Mouse (Mus musculus) gastrocnemius, postnatal 36 days (tissue): ENCODE results near the gene Pgrmc1. TPM values are rescaled to one million over a fixed set of nuclear protein-coding genes. Genes with fewer than 3 reads are reported as not detected.
"Not testable (repeated sequence)": the region's sequence is repeated elsewhere in the genome, so short reads cannot be mapped to it uniquely, and the experiment has no call there.

Experiments
- DNase-seq, 2 experiments: peaks; one replicate each; pipeline ENCODE4 v3.0.0; 2022
- intact Hi-C: fragments of 180-260 bp; cut with DNase I; formaldehyde crosslinking; loops from one replicate; pipeline ENCODE4 v1.15.1; 2025
- long read RNA-seq, 2 experiments: library from polyadenylated mRNA; stranded (forward); transcript quantifications; one replicate each; pipeline ENCODE4 v2.0.0; 2021
- total RNA-seq, 2 experiments: library from RNA; stranded (reverse); gene quantifications; 2 replicates each; pipeline ENCODE4 v1.2.3; 2021

Gene Pgrmc1
- 1 to 10 TPM; 6.4 to 8.0 TPM for total RNA-seq
- long read RNA-seq, experiment 1, transcript Pgrmc1-201 (3 exons, 1,857 nt), result major isoform, 8 of 11 reads
- long read RNA-seq, experiment 1, partial matches to known transcripts, result 0 of 11 reads
- long read RNA-seq, experiment 1, other reads (novel, unspliced or antisense), result 3 of 11 reads
- long read RNA-seq, experiment 2, transcript Pgrmc1-201 (3 exons, 1,857 nt), result major isoform, 14 of 14 reads
- long read RNA-seq, experiment 2, partial matches to known transcripts, result 0 of 14 reads
- long read RNA-seq, experiment 2, other reads (novel, unspliced or antisense), result 0 of 14 reads

DNA sequence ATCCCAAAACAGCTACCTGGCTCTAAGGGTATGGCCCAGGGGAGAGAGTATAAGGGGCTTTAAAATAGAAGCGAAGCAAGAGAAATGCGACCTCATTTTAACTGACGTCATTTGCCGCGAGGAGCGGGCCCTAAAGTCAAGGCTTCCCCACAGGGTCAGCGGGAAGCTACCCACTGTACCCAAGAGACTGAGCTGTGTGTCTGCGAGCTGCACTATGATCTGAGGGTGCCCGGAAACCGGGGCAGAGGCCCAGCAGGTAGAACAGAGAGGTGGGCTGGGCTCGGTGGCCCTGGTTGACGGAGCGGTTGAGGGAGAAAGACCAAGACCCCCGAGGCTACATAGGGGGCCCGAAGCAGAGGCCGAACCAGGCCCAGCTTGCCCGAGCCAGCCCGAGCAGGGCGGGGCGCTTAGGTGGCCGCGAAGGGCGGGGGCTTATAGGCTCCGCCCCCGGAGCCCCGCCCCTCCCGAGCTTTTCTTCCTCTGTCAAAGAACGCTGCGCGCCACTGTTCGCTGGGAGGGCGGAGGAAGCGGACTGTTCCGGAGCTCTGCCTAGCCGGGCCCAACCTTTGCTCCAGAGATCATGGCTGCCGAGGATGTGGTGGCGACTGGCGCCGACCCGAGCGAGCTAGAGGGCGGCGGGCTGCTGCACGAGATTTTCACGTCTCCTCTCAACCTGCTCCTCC lies at the start of gene Pgrmc1:
Gene Pgrmc1, plus strand, starts transcription at position 500 of the 683 bp plus-strand sequence.
- DNase-seq, result peak; percentile 66 to 75
- intact Hi-C loops, result no loop called here

DNA sequence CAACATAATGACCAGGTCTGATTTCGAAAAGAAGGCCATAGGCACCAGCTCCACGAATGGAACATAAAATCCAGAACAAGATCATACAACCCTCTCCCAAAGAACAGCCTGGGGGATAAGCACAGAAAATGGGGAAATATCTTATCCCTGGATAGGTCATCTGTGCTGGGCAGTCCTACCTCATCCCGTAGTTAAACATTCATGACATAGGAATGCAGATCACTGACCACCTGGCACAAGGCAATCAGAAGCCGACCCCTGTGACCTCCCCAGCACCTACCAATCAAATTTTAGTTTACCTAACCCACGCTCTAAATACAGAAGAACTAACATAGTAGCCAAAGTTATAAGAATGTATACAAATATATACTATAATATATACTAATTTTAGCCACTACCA lies 49.2 kb upstream of the Pgrmc1 start:
- intact Hi-C loops, result no loop called here
- DNase-seq, result no peak

DNA sequence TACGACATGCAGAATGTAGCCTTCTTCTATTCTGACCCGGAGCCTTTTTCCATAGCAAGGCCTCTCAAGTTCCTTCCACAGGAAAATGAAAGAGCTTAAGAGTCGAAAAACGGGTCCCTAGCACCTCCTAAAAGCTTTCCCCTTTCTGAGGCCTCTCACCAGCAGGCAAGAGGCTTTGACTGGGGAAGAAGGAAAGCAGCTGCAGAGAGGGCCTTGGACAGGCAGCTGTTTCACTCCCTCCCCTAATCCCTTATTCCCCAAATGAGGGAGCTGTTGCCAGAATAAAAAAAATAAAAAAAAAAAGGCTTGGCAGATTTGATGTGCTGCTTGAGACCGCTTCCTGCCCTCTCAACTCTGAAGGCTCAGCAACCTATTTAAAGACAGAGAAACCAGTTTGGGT lies 47.1 kb upstream of the Pgrmc1 start:
- DNase-seq, result peak in 1 of 2 experiments; percentile 22
- intact Hi-C loops, result no loop called here

DNA sequence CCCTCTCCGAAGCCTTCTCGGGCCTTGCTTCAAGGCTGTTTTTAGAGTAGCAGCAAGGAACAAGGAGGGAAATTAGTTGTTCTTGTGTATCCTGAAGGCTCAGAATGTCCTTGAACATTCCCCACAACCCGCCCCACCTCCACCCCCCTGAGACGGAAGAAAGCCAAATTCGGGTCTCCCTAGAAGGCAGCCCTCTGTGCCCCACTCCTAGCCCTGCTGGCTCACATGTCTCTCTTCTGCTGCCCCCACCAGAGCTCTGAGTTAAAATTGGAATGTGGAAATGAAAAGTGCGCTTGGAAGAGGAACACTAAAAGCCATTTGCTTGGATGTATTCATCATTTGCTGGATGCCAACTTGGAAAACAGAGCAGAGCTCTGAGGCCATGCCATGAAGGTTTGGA lies 46.7 kb upstream of the Pgrmc1 start:
- intact Hi-C loops, result no loop called here
- DNase-seq, result no peak

DNA sequence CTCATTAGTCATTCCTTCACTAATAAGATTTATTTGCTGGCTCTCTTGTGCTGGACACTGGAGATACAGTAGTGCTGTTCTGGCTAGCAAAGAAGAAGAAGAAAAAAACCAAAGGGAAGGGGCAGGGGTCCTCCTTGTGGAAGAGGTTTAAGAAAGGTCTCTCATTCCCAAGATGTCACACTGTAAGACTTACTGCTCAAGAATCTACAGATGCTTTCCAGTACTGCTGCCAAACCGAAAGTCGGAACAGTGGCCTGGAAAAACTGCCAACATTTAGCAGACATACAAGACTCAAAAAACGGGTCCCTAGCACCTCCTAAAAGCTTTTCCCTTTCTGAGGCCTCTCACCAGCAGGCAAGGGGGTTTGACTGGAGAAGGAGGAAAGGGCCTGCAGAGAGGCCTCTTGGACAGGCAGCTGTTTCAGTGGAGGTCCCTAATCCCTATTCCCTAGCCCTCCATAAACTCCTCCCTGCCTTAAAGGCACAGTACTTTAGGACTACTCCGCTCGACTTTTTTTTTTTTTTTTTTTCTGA lies 45.9 kb upstream of the Pgrmc1 start:
- intact Hi-C loops, result no loop called here
- DNase-seq, result peak; percentile 16 to 30

DNA sequence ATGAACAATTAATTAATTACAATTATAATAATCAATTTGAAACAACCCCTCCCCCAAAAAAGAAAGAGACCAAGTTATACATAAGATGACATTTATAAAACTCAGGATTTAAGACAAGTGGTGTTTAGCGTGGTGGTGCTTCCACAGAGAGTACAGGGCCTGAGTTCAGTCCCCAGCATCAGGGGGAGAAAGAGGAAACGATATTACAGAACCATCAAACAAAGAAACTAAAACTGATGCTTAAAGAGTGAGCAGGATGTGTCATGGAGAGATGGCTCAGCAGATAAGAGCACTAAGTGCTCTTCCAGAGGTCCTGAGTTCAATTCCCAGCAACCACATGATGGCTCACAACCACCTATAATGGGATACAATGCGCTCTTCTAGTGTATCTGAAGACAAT lies 45.3 kb upstream of the Pgrmc1 start:
- intact Hi-C loops, result no loop called here
- no peak for DNase-seq

DNA sequence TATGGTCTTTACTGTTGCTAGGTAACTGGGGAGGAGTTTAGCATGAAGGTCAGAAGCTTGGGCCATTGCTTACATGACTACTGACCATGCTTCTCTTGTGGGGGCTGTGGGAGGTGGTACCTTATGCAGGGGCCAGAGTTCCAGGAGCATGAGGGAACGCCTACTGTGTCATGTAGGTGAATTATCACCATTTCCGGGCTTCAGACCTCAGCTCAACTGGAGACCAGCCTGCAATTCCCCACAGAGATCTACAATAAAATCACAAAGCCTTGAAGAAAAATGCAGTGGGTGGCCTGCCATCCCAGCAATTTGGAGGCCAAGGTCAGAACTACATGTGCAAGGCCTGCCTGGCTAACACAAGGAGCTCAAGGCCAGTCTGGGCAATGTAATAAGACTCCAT lies 42.8 kb upstream of the Pgrmc1 start:
- DNase-seq, intact Hi-C loops: not testable (repeated sequence)

DNA sequence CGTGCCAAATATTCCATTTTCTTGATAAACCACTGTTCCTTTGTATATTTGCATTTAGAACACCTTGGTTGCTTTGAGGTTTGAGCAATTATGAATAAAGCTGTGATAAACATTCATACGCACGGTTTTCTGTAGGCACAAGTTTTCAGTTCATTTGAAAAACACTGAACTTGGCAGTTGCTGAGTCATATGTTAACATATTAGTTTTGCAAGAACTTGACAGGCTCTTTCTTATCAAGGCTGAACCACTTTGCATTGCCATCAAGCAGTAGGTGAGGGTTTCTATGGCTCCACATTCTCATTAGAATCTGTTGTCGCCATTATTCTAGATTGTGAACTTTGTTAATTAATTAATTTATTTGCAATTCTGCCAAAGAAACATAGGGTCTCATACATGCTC lies 37.8 kb upstream of the Pgrmc1 start:
- intact Hi-C loops, result no loop called here
- DNase-seq, result no peak

DNA sequence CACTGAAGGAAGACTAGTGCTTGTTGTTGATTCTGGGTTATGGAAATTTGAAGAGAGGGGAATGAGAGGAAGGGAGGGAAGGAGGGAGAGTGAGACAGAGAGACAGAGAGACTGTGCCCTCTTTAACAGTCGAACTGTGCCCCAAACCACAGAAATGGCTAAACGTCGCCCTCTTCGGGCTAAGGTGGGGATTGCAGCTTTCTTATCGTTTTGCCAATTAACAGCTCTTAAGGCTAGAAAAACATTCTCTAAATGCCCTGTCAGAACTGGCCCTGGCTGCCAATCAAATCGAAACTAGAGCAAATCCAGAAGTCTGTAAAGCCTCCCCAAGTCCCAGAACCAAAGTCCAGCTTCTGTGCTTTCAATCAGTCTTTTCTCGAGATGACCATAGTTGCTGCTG lies 36.4 kb upstream of the Pgrmc1 start:
- DNase-seq, result peak; percentile 46 to 65
- intact Hi-C loops, result loop anchor here (1.0 kb wide), 1 partner anchor 27 kb away; no protein-coding TSS in a partner anchor

DNA sequence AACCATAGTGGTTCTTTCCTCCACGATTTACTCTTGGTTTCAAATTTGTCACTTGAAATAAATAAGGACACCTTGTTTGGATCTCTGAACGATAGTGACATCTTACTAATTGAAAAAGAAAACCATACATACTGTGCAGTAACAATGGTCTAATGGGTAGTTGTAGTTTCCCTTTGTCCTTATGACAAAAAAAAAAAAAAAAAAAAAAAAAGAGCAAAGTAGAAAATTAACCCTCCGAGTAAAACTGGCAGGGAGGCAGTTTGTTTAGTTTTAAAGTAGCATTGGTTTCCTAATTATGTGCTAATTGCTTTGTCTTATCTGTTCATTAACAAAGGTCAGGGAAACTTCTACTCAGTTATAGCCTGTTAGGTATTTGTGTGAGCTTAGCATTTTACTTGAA lies 35.9 kb upstream of the Pgrmc1 start:
- no peak for DNase-seq
- intact Hi-C loops, result no loop called here

DNA sequence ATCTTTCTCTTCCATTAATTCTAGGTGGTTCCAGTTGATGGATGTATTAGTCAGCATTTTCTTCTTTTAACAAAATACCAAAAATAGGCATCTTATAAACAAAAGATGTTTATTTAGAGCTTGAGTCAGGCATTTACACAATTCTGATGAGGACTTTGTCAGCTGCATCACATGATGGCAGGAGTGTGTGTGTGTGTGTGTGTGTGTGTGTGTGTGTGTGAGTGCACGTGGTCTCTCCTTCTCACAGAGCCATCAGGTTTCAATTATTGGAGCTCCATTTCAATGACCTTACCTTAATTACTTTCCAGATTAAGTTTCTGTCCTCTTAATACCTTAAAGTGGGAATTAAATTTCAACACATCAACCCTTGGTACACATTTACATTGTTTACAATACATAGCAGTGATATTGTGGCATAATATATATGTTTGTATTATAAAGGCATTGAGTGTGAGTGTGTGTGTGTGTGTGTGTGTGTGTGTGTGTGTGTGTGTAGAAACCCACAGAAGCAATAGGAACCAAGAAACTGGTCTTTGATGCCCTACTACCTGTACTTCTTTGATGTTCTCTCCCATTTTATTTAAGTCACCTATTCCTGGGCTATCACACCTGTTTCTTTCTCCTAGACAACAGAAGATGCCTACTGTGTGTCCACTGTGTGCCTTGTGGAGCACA lies 11.2 kb upstream of the Pgrmc1 start:
- intact Hi-C loops, result no loop called here

DNA sequence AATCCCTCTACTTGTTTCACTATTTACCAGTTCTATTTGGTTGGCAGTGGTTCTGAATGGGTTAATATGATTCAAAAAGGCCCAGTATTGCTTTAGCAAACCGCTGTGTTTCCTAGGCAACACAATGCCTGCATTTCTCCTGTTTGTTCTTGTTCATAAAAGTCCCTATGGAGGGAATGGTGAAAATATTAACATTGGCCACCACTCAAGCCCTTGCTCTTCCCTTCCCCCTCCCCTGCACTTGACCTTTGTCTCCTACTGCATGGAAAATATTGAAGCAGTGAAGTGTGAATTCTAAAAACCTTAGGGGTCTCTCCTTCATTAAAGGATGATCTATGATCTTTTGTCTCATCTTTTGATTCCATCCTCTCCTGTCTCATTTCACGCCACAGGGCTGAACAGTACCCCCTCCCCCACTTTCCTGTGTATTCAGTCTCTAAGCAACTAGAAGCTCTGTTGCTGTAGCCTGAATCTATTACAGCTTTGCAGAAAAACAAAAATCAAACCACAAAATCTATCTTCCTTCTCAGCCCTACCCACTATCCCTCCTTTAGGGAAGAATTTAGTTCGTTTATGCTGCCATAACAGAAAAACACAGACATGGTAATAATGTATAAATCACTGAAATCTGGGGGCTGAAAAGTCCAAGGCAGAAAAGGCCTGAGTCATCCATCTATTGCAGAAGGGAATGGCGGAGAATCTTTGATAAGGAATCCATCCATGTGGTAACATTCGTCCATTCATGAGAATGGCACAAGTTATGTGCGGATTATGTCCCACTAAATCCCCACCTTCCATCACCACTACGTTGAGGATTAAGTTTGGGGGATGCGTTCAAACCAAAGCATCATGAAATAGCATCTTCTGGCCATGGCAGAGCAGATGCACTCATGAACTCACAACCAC lies 10.4 kb upstream of the Pgrmc1 start:
- no peak for DNase-seq
- intact Hi-C loops, result no loop called here

More for the DNA sequence above, 11.2 kb upstream of the Pgrmc1 start:
- DNase-seq, result no peak

DNA sequence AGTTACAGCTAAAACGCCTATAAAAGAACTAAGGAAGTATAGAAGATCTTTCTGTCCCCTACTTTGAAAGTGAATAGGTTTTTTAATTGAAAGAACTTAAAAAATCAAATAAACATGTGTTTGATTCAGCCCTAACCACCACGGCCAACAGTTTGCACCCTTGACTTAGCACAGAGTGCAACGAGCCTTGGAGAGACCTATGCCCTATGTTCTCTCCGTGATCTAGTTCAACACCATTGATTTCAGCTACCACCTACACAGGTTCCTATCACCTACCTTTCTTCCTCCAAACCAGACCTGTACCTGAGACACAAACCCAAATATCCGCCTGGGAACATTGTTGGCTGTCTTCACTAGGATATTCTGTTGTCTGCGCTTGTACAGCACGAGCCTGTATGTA lies 7.7 kb upstream of the Pgrmc1 start:
- no peak for DNase-seq
- intact Hi-C loops, result no loop called here

DNA sequence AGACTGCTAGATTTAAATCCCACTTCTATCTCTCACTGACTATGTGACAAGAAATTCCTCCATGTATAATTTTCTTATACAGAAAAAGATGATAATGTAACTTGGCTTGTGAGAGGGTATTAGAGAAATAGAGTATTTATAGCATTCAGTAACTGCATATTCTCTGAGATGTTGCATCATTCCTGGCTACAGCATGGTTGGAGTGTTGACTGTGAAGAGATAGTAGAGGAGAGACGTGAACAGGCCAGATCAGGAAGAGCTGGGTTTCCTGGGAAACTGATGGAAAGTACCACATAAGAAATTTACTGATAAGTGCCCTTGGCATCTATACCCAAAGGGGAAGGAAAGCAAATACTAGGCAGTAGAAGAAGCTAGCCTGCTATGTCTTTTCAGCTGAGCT lies 6.9 kb upstream of the Pgrmc1 start:
- DNase-seq, result no peak
- intact Hi-C loops, result no loop called here

DNA sequence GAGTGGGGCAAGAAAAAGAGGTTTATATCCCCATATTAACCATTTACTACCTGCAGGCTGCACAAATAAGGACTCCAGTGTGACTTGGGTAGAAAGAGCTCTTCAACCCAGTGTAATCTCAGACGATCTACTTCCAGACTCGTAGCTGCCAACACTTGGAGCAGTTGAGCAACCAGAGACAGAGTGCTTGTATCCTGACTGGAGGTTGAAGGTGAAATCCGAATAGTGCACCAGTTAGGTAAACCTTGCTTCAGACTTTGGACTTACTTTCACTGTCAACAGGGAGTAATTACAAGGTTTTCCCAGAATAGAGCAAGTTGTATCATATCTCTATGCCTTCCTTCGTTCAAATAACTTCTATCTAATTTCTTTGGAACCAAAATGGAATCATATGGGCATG lies 6.5 kb upstream of the Pgrmc1 start:
- DNase-seq, result no peak

DNA sequence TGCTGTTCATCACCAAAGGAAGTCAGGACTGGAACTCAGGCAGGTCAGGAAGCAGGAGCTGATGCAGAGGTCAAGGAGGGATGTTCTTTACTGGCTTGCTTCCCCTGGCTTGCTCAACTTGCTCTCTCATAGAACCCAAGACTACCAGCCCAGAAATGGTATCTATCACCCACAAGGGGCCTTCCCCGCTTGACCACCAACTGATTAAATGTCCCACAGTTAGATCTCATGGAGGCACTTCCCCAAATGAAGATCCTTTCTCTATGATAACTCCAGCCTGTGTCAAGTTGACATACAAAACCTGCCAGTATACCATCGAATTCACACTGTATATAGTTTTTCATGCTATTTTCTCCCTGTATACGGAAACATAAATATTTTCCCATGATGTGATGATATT lies 2.8 kb upstream of the Pgrmc1 start:
- intact Hi-C loops, result no loop called here

More for the DNA sequence above, 6.5 kb upstream of the Pgrmc1 start:
- intact Hi-C loops, result no loop called here

DNA sequence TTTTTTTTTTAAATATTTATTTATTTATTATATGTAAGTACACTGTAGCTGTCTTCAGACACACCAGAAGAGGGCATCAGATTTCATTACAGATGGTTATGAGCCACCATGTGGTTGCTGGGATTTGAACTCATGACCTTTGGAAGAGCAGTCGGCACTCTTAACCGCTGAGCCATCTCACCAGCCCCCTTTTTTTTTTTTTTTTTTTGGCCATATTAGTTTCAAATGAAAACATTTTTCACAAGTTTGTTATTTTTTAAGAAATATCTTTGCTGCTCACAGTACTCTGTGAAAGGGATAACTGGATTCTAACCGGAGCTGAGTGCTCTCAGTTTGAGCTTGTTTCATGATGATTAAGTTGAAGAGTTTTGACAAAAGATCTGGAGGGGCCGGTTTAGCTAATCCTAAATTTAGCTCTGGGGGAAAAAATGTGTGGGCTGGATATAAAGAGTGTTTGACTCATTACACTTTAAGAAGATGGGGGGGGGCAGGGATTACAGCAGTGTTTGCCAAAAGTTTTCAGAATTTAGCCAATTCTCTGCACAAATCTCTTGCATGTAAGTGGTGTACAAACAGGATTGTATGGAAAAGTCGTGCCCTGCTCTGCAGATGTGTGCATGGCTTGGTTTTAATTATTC lies 1.4 kb upstream of the Pgrmc1 start:
- DNase-seq, intact Hi-C loops: not testable (repeated sequence)

More for the DNA sequence above, 2.8 kb upstream of the Pgrmc1 start:
- no peak for DNase-seq

DNA sequence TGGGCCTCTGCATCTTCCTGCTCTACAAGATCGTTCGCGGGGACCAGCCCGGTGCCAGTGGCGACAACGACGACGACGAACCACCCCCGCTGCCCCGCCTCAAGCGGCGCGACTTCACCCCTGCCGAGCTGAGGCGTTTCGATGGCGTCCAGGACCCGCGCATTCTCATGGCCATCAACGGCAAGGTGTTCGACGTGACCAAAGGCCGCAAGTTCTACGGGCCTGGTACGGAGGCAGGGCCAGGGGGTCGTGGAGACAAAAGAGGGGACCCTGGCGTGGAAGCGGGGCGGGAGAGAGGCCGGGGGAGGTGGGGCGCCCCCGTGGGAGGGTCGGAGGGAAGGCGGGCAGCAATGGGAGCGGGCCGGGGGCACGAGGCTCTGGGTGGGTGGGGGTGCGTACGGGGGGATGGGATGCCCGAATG lies 394 bp downstream of the Pgrmc1 start:
- intact Hi-C loops, result no loop called here
- no peak for DNase-seq

DNA sequence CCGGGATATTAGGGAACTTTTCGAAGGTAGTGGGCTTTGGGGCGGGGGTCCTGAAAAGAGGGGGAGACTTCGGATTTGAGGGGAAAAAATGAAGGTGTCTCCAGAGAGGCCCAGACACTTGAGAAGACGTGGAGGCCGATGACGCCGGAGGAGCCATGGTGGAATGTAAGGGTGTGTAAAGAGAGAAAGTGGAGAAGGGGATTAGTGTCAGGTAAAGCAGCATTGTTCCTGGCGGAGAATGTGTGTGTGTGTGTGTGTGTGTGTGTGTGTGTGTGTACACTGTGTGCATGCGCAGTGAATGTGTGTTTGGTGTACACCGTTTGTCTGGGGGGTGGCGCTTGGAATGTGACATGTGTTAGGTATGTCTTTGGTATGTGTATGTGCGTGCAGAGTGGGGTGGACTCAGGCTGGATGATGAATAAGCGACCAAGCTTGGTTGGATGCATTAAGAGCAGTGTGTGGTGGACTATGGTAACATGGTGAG lies 897 bp downstream of the Pgrmc1 start:
- no peak for DNase-seq
- intact Hi-C loops, result no loop called here

DNA sequence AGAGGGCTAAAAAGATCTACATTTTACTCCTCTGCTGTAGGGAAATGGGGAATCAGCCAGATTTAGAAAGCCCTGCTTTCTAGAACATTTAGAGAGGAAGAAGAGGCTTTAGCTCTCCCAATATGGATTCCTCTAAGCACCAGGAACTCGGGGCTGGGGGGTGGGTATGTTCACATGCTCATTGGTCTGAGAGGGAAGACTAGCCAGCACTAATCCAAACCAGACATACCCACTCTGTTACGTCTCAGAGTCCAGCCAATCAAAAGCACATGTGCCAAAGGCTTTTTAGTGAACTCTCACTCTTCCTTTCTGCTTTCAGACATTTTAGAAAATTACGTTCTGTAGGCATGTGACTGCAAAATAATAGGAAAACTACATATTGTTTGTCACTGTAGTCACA lies 1.6 kb downstream of the Pgrmc1 start:
- intact Hi-C loops, result no loop called here
- no peak for DNase-seq
